Mouse (Mus musculus): ENCODE measurements around the gene Tmem161a.
"Not testable (repeated sequence)": the region's sequence is repeated elsewhere in the genome, so short reads cannot be mapped to it uniquely, and the experiment has no call there.

Gene Tmem161a

GRCm38 (mm10) chr8:70211275-70211674 lies 39.1 kb downstream of the Tmem161a start:
- no peak for DNase-seq (ENCODE audit: low spot score)

- DNase-seq (ENCODE audit: low spot score) = no peak
These were observed 39.6 kb downstream of the Tmem161a start for GRCm38 (mm10) chr8:70211726-70212111.

- peak; percentile 87 for DNase-seq (ENCODE audit: low spot score)
These were observed 40.2 kb downstream of the Tmem161a start, which contains the start of gene Slc25a42 for GRCm38 (mm10) chr8:70212112-70213055. Gene Slc25a42 (minus strand): TSS chr8:70212305.

DNA sequence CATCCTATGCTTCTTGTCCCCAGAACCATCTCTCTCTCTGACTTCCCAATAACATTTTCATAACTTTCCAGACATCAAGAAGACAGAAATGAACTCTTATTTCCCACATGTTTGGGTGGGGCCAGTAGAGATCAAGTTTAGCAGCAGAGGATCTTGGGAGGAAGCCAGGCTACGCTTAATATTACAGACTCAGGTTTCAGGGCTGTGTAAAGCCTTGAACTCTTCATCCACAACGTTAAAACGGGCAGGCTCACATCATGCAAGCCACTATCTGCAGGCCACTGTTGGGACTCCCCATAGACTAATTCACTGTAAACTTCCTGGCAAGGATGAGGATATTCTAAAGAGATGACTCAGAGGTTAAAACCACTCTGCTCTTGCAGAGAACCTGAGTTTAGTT lies 42.3 kb downstream of the Tmem161a start:
- no peak for DNase-seq (ENCODE audit: low spot score)

- DNase-seq (ENCODE audit: low spot score) = no peak
These were observed 42.9 kb downstream of the Tmem161a start for GRCm38 (mm10) chr8:70215092-70215491.

DNA sequence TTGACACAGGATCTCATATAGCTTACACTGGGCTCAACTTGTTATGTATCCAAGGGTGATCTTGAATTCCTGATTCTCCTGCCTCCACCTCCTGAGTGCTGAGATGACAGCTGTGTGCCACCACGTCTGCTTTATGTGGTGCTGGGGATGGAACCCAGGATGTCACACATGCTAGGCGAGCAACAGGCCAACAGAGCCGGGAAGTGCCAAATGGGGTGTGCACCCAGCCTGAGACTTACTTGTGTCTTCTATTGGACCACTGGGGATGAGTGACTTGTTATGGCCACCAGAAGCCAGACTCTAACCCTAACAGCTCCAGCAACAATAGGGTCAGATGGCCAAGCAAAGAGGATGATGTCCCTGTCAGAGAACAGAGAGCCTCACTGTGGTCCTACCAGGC lies 44.0 kb downstream of the Tmem161a start:
- DNase-seq (ENCODE audit: low spot score) = not testable (repeated sequence)

DNA sequence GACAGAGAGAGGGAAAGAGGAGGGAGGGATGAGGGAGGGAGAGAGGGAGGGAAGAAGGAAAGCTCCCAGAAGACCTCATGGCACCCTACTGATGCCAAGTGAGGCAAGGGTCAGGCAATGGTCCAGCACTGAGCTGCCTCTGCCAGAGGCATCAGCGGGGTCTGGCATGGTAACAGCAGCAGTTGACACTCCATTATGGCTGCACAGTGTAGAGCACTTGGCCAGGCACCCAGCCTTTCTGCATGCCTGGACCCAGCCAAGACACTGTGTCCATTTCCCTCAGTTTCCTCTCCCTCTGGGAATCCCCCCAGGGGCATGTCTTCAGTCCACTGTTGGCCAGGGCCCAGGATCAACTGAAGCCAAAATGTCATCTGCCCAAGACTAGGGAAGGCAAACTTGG lies 44.4 kb downstream of the Tmem161a start:
- DNase-seq (ENCODE audit: low spot score) = no peak

- DNase-seq (ENCODE audit: low spot score) = no peak
These were observed 45.3 kb downstream of the Tmem161a start for GRCm38 (mm10) chr8:70217441-70217840.

DNA sequence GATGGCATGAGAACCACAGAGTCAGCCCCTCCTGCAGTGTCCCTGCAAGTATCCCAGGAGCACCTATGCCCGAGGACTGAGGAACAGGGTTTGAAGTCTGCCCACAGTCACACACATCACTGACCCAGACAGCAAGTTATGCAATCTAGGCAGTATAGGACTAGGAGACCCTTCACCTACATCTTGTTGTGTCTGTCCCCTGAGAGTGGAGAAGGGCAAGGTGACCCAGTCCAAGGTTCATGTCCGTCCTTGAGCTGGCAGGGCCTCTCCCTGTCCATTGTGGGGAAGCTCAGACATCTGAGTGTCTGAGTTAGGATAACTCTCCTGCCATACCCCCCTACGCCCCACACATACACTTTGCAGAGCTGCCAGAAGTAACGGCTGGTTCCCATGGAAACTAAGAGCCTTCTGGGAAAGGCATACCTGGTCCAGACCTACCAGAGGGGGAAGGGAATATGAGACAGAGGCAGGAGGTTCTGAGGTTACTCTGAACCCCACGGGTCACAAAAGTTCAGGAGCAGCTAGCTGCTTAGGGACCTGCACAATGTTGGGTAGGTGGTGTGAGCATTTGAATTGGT lies 47.0 kb downstream of the Tmem161a start:
- no peak for DNase-seq (ENCODE audit: low spot score)

- no peak for DNase-seq (ENCODE audit: low spot score)
These were observed 48.2 kb downstream of the Tmem161a start for GRCm38 (mm10) chr8:70220236-70220840.

- no peak for DNase-seq (ENCODE audit: low spot score)
These were observed 48.8 kb downstream of the Tmem161a start for GRCm38 (mm10) chr8:70220911-70221310.

DNA sequence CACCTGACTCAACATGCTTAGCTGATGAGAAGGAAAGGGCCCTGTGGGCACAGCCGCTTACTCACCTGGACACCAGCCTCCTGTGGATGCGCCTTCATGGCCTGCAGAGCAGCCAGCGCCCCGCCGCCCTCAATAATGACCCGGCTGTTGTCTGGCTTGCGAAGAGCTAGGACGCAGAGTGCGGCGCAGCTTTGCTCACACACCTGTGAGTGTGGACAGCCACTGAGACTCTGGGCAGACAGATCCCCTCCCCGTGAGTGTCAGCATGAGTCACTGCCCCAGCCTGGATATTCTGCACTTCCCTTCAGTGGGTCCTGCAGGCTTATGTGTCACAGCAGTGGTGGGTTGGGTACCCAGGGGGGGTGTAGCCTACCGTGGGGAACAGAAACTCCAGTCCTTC lies 49.9 kb downstream of the Tmem161a start:
- no peak for DNase-seq (ENCODE audit: low spot score)

- DNase-seq (ENCODE audit: low spot score) = no peak
These were observed 51.2 kb downstream of the Tmem161a start for GRCm38 (mm10) chr8:70223341-70223740.

- no peak for DNase-seq (ENCODE audit: low spot score)
These were observed 55.8 kb downstream of the Tmem161a start for GRCm38 (mm10) chr8:70227997-70228396.

GRCm38 (mm10) chr8:70230837-70231236 lies 58.7 kb downstream of the Tmem161a start:
- DNase-seq (ENCODE audit: low spot score) = no peak

Data from urinary bladder, postnatal 25 days (tissue).